25 mouse cellular contexts compared by ENCODE assay signal in the genomic region with DNA sequence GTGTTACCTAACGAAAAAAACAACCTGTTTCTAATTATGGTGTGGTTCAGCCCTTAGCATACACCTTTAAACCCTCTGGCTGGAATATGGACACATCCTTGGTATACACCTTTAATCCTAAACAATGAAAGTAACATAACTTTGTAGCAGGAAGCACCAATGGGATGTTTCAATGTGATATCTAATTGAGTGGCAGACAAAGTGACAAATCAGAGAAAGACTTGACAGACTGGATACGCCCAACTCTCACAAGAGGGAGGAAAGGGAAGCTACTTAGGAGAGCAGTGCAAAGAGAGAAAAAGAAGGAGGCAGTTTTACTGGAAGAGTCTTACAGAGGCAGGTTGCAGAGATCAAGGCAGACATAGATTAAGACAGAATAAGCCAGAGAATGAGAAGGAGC.
"Had no signal": no experiment of that assay in that cellular context is flagged by ENCODE, and none has a peak within 500 bp of the region (broad histone marks: within the 10 kb centered on the region; RNA-seq: fewer than 3 reads in every experiment).

No protein-coding gene starts in this region.

- H3K27ac ChIP-seq: gastrocnemius, adult 2 months; heart, embryonic 10.5 days; hindbrain, embryonic 13.5 days; hindbrain, embryonic 15.5 days; hindbrain, postnatal 0 days; kidney, embryonic 15.5 days; kidney, postnatal 0 days; limb, embryonic 13.5 days; limb, embryonic 15.5 days; liver, embryonic 12.5 days; liver, embryonic 14.5 days had no signal

- H3K9ac ChIP-seq: heart, embryonic 12.5 days; hindbrain, embryonic 13.5 days; hindbrain, embryonic 15.5 days; kidney, embryonic 15.5 days; limb, embryonic 13.5 days; limb, embryonic 15.5 days; liver, embryonic 12.5 days; liver, embryonic 14.5 days had no signal

- H3K4me1 ChIP-seq: hindbrain, embryonic 15.5 days had no signal

- H3K4me3 ChIP-seq: gastrocnemius, adult 2 months; heart, embryonic 10.5 days; heart, embryonic 12.5 days; hindbrain, embryonic 13.5 days; hindbrain, embryonic 15.5 days; kidney, embryonic 15.5 days; limb, embryonic 13.5 days; limb, embryonic 15.5 days; liver, embryonic 12.5 days had no signal

- H3K27me3 ChIP-seq: hindbrain, embryonic 15.5 days; kidney, embryonic 15.5 days; limb, embryonic 15.5 days had no signal

- H3K36me3 ChIP-seq: heart, embryonic 10.5 days; heart, embryonic 12.5 days; hindbrain, embryonic 13.5 days; hindbrain, embryonic 15.5 days; kidney, embryonic 15.5 days; limb, embryonic 13.5 days; limb, embryonic 15.5 days; liver, embryonic 12.5 days had no signal

- H3K9me3 ChIP-seq: heart, embryonic 10.5 days; hindbrain, embryonic 13.5 days; hindbrain, embryonic 15.5 days; kidney, embryonic 15.5 days; limb, embryonic 15.5 days; liver, embryonic 12.5 days had no signal

- DNase-seq: gastrocnemius, adult 2 months; gastrocnemius, postnatal 10 days; gastrocnemius, postnatal 25 days; heart, adult 18-20 months; heart, postnatal 14 days; heart, postnatal 36 days; kidney, adult 11 months; kidney, adult 2 months; kidney, adult 9 months; kidney, postnatal 14 days; kidney, postnatal 36 days; layer of hippocampus, adult 9-11 months; layer of hippocampus, postnatal 36 days; left cerebral cortex, postnatal 4 days had no signal
